Mouse (Mus musculus): ENCODE measurements around the gene Ppfia4.
A peak's percentile ranks its signal among the peaks of the same experiment; 100 is the strongest.

Ppfia4 gene

DNA sequence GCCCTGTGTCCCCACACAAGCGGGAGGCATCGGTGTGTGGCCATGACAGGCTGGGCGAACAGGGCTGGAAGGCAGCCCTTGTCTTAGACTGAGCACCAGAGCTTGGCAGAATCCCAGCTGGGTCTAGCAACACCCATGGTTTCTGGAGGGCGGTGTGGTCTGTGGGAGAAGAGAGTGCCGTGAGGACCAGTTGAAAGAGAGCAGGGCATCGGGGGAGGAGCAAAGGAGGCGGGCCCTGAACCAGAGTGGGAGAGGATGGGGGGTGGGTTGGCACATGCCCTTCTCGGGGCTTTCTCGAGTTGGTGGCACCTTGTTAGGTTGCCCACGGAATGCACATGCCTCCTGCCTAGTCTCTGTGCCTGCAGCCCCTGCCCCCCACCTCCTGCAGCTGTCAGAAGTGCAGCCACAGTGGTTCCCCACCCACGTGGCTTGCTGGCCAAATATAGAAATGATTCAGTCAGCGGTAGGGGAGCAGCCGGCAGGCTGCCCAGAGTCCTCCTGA lies at the start of gene Ppfia4:
Gene Ppfia4, minus strand, starts transcription at position 159 of the 502 bp plus-strand sequence.
- no peak for DNase-seq (ENCODE audit: low read depth, low spot score)

DNA sequence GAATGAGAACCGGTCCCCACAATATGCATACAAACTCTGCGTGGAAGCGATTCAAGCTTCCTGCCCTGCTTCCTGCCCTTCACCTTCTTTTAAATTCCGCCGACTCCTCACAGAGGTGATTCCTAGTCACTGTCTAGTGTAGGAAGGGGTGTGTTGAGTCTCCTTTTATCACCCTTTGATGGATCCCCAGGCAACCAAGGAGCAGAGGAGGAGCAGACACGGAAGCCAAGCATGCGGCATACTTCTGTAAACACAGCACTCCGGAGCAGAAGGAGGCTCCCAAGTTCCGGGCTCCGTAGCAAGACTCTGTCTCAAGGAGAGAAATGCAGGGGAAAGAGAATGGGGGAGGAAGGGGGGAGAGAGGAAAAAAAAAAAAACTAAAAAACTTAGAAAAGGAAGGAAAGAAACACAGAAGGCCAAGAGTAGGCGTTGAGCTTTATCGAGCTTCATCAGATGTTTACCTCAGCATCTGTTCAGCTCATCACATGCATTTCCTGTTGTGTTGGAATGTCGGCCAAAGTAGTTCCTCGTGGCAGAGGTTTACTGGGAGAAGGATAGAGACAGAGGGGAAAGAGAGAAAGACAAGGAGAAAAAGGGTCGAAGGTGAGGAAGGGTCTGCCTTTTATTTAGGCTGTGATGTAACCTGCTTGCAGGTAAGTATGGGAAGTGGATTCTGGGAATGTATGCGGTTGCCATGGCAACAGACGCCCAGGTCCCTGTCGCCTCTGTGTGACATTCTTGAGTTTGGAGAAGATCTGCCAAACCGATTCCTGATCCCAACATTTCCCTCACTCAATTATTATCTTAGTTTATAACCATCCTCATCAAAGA lies 49.3 kb upstream of the Ppfia4 start:
- peak; percentile 90 for DNase-seq (ENCODE audit: low read depth, low spot score)

DNA sequence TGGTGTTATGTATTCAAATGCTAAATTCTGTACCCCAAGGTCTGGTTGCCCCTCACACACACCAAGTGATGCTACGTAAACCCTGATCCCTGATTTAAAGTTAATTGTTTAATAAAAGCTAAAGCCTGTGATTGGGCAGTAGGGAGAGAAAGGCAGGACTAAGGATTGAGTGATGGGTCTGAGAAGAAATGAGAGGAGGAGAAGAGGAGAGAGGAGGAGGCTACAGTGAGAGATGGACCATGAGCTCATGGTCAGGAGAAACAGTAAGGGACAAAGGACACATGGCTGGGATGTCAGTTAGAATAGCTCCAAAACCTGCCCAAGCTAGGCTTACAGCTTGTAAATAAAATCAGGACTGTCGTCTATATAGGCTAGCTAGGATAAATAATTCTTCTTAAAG lies 48.3 kb upstream of the Ppfia4 start:
- DNase-seq (ENCODE audit: low read depth, low spot score) = no peak

DNA sequence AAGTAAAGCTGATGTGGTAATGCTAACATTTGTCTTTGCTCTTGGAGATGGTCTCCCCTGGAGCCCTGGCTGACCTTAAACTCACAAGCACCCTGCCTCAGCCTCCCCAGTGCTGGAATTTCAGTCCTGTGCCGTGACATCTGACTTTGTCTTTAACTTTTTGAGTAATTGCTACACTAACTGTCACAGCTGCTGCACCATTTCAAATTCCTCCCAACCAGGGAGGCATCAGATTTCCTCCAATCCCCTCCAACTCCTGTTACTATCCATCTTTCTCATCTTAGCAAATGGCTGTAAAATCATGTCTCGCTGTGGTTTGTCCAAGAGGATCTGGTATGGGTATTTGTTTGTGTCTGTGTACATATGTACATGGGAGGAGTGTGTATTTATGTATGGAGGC lies 41.4 kb upstream of the Ppfia4 start:
- DNase-seq (ENCODE audit: low read depth, low spot score) = no peak

DNA sequence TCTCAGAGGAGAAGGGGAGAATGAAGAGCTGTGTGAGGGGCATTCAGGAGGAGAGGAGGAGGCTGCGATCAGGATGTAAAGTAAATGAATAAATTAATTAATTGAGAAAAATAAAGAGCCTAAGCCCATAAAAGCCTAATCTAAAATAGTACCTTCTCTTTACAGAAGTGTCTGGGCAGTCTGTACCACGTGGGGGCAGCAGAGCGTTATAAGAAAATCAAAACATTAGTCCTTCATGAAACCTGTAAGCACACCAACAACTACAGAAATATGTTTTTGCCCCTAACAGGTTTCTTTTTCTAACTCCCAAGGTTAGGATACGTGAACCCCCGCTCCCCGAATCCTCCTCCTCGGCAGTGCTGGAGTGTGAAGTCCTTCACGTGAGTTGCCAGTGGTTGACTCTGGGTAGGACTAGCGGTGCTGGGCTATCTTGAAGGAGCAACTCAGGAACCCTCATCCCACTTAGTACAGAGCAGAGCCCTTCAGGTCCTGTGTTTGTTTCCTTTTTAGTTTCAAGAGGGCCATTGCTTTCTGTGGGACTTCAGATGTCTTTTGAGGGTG lies 36.1 kb upstream of the Ppfia4 start:
- DNase-seq (ENCODE audit: low read depth, low spot score) = peak; percentile 76

DNA sequence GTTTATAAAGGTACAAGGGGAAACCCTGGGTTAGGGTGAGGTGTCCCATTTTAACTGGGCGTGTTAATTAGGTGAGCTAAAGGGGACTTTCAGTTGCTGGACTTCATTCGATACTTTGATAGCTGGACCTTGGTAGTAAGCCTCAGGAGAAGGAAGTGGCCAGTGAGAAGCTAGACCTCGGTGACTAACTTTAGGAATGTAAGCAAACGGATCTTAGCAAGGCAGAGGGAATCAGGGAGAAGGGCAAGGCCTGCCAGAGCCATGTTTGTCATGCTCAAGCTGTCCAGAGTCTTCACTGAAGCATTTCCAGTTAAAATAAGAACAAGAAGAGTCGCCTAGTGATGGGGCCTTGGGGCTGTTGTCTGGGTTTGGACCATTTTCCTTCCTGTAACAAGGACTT lies 32.8 kb upstream of the Ppfia4 start:
- no peak for DNase-seq (ENCODE audit: low read depth, low spot score)

DNA sequence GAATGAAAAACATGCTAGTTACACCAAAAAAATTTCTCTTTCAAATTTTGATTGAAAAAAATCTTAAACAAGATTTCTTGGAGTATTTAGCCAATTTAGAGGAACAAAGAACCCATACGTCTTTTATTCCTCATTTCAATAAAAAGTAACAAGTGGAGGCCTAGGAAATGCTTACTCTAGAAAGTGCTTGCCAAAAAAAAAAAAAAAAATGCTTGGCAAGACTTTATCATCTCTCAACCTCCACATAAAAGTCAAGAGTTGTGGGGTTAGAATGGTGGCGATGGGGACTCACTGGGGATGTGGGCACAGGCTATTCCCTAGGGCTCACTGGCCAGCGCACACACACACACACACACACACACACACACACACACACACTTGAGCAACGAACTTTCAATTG lies 30.5 kb upstream of the Ppfia4 start:
- DNase-seq (ENCODE audit: low read depth, low spot score) = no peak

DNA sequence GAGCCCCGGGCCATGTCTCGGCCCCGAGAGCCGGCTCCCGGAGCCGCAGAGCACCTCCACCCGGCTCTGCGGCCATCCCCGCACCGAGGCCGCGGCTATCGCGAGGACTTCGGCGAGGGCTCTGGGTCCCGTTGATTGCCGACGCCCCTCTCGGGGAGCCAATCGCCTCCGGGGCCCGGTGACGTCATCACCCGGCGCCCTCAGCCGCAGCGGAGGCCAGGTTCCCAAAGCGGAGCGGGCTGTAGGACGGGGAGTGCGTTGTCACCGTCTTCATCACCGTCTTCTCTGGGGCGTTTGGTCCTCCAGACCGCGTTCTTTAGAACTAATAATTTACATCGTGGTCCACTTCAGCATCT lies 29.1 kb upstream of the Ppfia4 start, which contains the start of gene Tmem183a:
Gene Tmem183a, minus strand, starts transcription at position 123 of the 356 bp plus-strand sequence.
- peak; percentile 96 for DNase-seq (ENCODE audit: low read depth, low spot score)

DNA sequence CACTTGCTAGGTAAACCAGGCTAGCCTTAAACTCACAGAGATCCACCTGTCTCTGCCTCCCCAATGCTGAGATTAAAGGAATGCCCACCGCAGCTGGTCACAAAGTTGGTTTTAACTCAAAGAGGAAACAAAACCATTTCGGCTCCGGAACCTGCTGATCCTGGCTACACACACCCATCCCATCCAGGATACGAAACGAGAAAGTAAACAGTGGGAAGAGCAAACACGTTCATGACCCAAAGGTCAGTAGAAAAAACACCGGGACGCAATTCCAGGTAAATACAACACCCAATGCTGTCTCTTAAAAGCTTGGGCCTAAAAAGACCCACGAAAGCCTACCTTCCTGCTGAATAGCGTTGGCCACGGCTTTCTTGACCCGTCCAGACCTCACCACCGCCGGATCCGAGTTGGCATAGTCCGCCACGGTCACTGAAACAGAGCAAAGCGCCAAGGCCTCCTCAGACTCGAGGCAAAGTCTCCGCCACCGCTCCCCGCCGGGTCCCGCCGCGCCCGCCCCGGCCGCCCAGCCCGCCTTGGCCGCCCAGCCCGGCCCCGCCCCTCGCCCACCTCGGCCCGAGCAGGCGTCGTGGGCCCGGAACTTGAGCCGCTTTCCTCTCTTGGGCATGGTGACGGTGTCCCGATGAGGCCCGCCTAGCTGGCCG lies 28.6 kb upstream of the Ppfia4 start:
- no peak for DNase-seq (ENCODE audit: low read depth, low spot score)

DNA sequence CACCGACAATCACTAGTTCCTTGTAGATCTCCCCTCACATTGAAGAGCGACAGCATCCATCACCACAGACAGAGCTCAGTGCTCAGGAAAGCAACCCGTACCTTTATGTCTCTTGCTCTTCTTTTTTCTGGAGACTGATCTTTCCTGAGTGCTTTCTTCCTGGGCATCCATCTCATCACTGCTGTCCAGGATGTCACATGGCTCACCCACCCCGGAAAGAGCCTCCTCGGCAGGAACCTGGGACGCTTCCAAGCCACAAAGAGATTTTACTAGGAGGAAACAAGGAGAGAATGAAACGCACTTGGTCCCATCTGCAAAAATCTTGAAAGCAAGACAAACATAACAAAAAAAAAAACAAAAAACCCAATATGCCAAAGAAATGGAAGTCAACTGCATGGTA lies 27.9 kb upstream of the Ppfia4 start:
- DNase-seq (ENCODE audit: low read depth, low spot score) = no peak

DNA sequence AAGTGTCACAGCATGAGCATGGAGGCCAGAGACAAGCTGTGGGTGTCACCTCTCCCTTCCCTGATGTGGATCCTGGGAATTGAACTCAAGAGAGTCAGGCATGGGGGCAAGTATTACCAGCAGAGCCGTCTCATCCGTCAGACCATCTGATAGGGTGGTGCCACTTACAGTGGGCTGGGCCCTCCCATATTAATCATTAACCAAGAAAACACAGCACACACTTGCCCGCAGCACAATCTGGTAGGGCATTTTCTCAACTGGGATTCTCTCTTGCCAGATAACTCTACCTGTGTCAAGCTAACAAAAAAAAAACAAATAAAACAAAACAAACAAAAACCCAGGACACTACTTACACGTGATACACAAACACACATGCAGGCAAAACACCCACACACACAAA lies 24.7 kb upstream of the Ppfia4 start:
- no peak for DNase-seq (ENCODE audit: low read depth, low spot score)

DNA sequence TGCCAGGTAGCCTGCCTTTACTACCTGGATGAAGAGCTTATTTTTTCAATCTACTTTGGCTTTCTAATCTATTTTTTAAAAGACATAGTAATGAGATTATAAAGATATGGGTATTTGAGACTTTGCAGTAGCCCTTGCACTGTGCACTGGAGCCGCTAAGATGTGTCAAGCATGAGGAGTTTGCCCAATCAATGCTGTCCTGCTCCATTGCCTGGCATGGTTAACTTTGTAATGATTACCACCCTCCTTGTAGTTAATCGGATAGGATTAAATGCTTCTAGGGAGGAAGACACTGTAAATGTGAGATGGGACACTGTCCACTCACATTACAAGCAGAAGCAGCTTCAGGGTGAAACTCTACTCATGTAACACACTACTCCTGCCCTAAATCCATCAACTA lies 20.6 kb upstream of the Ppfia4 start:
- no peak for DNase-seq (ENCODE audit: low read depth, low spot score)

DNA sequence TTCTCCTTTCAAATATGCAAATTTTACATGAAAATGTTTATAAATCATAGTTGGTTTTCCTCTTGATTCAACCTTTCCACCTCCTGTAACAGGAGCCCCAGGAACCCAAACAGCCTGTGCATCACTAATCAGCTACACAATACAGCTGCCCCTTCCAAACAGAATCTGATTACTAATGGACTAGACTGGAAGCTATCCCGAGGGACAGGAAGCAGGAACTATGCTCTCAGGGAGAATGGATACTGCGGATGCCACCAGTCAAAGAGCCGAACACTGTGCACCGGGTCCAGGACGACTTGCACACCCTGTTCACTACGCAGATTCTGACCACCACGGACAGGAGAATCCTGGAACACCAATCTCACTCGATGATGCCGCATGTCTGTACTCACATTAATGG lies 15.1 kb upstream of the Ppfia4 start:
- no peak for DNase-seq (ENCODE audit: low read depth, low spot score)

DNA sequence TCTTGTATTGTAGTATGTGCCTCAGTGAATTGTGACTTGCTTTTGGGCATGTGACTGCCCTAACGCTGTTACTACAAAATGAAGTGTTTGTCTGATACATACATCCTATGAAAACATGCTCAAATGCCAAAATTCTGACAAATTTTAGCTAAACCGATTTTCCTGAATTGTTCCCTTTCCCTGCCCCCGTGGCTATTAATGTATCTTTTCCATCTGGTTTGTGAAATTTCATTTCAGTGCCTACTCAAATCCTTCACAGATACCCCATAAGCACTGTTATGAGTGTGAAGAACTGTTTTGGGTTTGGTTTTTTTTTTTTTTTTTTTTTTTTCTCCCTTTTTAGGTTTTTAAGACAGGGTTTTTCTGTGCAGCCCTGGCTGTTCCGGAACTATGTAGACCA lies 12.3 kb upstream of the Ppfia4 start:
- DNase-seq (ENCODE audit: low read depth, low spot score) = no peak

DNA sequence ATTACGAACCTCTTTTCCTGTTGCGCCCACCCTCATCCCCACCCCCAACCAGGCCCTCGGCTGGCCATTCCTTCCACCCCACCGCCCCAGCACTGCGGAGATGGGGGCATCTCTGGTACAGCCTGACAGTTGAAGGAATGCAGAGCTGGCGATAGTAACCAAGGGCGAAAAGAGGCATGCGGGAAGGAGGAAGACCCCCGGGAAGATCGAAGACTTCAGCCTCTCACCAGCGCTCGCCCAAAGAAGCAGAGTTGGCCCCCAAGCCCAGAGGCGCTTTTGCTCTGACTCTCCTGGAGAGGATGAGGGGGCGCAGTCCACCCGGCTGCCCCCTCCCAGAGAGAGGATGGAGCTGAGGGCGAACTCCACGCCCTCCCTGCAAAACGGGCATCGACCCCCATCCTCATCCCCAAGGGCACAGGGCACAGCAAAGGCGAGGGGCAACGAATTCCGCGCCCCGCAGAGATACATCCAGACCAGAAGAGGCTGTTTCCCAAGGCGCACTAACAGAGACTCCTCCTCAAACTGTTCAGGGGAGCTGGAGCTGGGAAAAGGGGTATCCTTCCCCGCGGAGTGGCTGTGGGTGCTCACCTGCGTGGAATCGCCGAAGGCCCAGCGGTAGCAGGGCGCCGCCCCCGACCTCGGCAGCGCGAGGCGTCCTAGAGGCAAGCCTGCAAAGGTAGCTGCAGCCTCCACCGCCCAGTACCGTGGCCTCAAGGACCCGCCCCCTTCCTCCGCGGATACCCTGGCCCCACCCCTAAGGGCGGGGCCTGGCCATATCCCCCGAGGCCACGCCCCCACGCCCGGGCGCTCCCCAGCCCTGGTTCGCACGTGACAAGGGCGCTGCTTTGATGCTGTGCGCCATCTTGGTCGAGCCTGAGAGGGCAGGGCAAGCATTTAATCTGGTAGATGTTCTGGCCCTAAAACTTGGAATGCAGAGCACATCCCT lies 11.6 kb upstream of the Ppfia4 start:
- peak; percentile 97 for DNase-seq (ENCODE audit: low read depth, low spot score)

DNA sequence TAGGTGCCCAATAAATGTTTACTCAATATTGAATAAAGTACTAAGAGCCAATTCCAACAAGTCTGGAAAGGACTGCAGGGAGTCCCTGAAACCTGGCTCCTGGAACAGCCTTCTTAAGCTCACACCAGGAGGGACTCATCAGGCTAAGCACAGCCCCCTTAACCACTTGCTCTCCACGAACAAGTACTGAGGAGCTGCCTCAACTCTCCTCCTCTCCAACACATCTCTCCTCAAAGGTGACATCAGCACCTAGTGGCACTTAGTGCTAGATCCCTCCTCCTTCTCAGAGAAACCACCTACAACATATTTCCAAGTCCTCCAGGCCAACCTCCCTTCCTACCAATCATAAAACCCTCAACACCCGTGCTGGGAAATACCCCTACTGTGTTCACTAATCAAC lies 10.8 kb upstream of the Ppfia4 start:
- peak; percentile 56 for DNase-seq (ENCODE audit: low read depth, low spot score)

DNA sequence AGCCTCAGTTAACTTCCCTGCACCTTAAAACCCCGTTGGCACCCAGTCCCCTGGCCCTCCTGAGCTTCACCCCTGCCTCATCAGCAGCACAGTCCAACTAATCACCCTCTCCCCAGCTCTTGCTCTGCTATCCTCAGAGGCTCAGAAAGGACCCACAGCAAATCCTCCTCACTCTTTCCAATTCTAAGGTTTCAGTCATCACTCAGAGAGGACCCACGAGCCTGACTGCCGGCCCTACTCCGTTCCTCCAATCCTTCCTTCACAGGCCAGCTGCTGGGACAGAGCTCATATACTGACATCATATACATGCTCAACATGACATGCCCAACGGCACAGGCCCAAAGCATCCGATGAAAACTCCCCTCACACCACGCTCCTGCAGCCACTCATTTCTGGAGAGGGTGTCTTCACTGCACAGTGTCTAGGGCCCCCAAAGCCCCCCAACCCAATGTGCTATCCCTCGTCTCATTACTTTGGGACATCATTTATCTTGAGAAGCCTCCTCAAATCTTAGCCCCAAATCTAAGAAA lies 10.1 kb upstream of the Ppfia4 start:
- DNase-seq (ENCODE audit: low read depth, low spot score) = no peak

DNA sequence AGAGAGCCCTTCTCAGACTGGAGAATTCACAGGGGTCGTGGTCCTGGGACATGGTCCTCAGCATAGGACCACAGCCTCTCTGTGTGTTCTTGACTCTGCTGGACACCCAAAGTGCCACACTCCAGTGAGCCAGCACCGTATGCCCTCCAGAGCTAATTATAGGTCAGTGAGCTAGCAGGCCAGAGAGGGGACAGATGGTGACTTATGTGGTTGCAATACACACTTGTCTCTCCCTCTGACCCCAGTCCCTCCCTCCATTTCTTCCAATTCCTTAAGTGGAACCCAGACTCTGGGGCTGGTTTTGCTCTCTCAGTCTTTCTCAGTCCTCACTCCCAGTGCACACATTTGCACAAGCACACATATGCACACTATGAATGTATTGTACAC lies 9.5 kb upstream of the Ppfia4 start:
- DNase-seq (ENCODE audit: low read depth, low spot score) = no peak

DNA sequence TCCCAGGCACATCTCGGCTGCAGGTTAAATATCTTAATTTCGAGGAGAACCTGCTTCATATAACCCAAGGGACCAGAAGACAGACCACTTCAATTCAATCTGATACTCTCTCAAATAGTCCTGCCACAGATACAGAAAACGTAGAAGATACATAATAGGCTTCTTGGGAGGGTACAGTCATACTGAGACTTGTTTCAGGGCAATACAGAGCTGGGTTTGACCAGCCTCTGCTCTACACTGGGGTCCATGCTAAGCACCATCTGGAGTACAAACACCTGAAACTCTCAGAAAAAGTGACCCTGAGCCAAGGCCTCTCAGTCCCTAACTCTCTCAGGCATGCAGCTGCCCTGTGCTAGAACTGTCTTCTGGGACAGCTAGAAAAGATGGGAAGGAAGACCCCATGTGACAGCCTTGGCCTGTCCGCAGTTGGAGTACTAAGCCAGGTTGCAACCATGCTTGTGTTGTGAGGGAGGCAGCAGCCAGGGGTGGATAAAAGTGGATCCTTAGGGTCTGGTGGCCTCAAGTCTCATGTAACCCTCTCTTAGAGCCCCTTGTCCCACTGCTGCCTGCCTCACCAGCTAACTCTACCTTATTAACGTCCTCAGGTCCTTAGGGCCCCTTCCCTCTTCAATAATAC lies 9.0 kb upstream of the Ppfia4 start:
- no peak for DNase-seq (ENCODE audit: low read depth, low spot score)

DNA sequence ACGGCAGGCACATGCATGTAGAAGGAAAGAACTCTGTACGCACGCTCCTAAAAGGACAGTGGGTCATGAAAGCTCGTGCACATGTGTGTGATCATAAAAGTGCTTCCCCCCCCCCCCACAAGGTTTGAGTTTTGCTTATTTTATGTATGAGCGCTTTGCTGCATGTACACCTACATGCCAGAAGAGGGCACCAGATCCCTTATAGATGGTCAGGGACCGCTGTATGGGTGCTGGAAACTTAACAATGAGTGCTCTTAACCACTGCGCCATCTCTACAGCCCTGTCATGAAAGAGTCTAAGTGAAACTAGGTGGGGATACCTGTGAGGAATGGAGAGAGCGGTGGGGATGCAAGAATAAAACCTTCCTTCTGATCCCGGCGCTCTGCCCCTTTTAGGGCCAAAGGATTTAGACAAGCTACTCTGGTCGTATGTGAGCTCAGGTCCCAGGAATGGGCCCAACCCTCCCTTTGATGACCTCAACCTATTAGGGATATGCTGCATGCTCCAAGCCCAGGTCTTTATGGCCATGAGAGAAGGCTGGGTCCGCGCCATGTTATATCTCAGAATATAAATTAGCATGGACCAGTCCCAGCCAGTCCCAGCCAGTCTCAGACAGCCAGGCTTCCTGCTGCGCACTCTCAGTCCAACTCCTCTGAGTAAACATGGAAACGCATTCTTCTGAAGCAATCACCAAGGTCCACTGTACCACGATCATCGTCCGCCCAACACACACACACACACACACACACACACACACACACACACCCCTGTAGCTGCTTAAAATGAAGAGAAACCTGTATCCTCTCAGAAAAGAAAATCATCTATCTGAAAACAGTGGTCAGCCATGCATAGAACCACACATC lies 7.3 kb upstream of the Ppfia4 start:
- DNase-seq (ENCODE audit: low read depth, low spot score) = peak; percentile 89

Measured in ES-CJ7 (cell line).